27 mouse cellular contexts compared by ENCODE assay signal in genomic region chr4:119403431-119403830, GRCm38 (mm10). TPM values are rescaled to one million over a fixed set of nuclear protein-coding genes. Genes with fewer than 3 reads are reported as not detected.
"Had no signal": no experiment of that assay in that cellular context is flagged by ENCODE, and none has a peak within 500 bp of the region (broad histone marks: within the 10 kb centered on the region; RNA-seq: fewer than 3 reads in every experiment).

No protein-coding gene starts in this region.

- H3K27ac ChIP-seq: gastrocnemius, adult 2 months; heart, embryonic 10.5 days; hindbrain, embryonic 13.5 days; hindbrain, embryonic 15.5 days; hindbrain, postnatal 0 days; layer of hippocampus, adult 2 months; left cerebral cortex, adult 2 months; limb, embryonic 10.5 days; limb, embryonic 12.5 days; liver, embryonic 13.5 days had no signal

- H3K36me3 ChIP-seq: heart, embryonic 10.5 days; limb, embryonic 10.5 days; limb, embryonic 12.5 days; liver, embryonic 13.5 days had no signal

- DNase-seq: gastrocnemius, adult 2 months; gastrocnemius, postnatal 10 days; gastrocnemius, postnatal 25 days; heart, adult 18-20 months; heart, postnatal 10 days; heart, postnatal 4 days; kidney, adult 11 months; kidney, adult 2 months; kidney, postnatal 10 days; kidney, postnatal 4 days; liver; liver, embryonic 13.5 days had no signal

- H3K27me3 ChIP-seq: heart, embryonic 12.5 days; hindbrain, embryonic 13.5 days; hindbrain, embryonic 15.5 days; limb, embryonic 12.5 days; liver, embryonic 13.5 days had no signal

- H3K4me1 ChIP-seq: heart, embryonic 10.5 days; heart, embryonic 12.5 days; hindbrain, embryonic 13.5 days; hindbrain, embryonic 15.5 days; limb, embryonic 10.5 days; limb, embryonic 12.5 days; liver, embryonic 13.5 days had no signal

- H3K4me3 ChIP-seq: gastrocnemius, adult 2 months; heart, embryonic 10.5 days; heart, embryonic 12.5 days; hindbrain, embryonic 13.5 days; hindbrain, embryonic 15.5 days; layer of hippocampus, adult 2 months; left cerebral cortex, adult 2 months; limb, embryonic 10.5 days; limb, embryonic 12.5 days; liver, embryonic 13.5 days had no signal

RNA-seq across cellular contexts. Expression of gene Ccdc30, which starts 11.9 kb away (rescaled TPM):
- total RNA-seq: gastrocnemius, adult 2 months; granulocyte monocyte progenitor cell, adult 5-6 weeks had no signal

RNA-seq across cellular contexts. Expression of gene Zmynd12, which starts 19.2 kb away (rescaled TPM):
- total RNA-seq: gastrocnemius, adult 2 months; gastrocnemius, postnatal 10 days; gastrocnemius, postnatal 25 days; gastrocnemius, postnatal 4 days; granulocyte monocyte progenitor cell, adult 5-6 weeks; heart, adult 18-20 months; heart, adult 8-10 months; heart, postnatal 10 days; heart, postnatal 25 days; heart, postnatal 4 days; hindbrain, postnatal 0 days; layer of hippocampus, postnatal 10 days had no signal
- polyA plus RNA-seq: heart, embryonic 12.5 days; limb, embryonic 10.5 days; liver, embryonic 11.5 days had no signal
